Mouse (Mus musculus) forebrain, embryonic 13.5 days (tissue): ENCODE measurements around the gene Cops2. TPM values are rescaled to one million over a fixed set of nuclear protein-coding genes. Genes with fewer than 3 reads are reported as not detected.

Experiments used
- ATAC-seq: fragments of 200-750 bp; cut with Nextera tagmentation; 2 replicates; pipeline ENCODE4 v1.8.0; 2017
- H3K27ac ChIP-seq: fragments of 300-500 bp; sonication (generic); 2 replicates; pipeline ENCODE4 v1.5.1; 2015; ENCODE audit warnings: inconsistent platforms, mild to moderate bottlenecking, moderate library complexity
- H3K27me3 ChIP-seq: fragments of 300-500 bp; sonication (generic); 2 replicates; pipeline ENCODE4 v1.6.1; 2015; ENCODE audit warnings: mild to moderate bottlenecking, inconsistent platforms
- H3K36me3 ChIP-seq: fragments of 300-500 bp; sonication (generic); 2 replicates; pipeline ENCODE4 v1.6.1; 2015; ENCODE audit warnings: mild to moderate bottlenecking, inconsistent platforms; ENCODE audit not compliant: poor library complexity, severe bottlenecking
- H3K4me1 ChIP-seq: fragments of 300-500 bp; sonication (generic); 2 replicates; pipeline ENCODE4 v1.6.1; 2015; ENCODE audit warnings: inconsistent platforms
- H3K4me2 ChIP-seq: fragments of 300-500 bp; sonication (generic); 2 replicates; pipeline ENCODE4 v1.6.1; 2015; ENCODE audit warnings: inconsistent platforms, mild to moderate bottlenecking, moderate library complexity
- H3K4me3 ChIP-seq: fragments of 300-500 bp; sonication (generic); 2 replicates; pipeline ENCODE4 v1.5.1; 2015; ENCODE audit warnings: mild to moderate bottlenecking, inconsistent platforms
- H3K9ac ChIP-seq: fragments of 300-500 bp; sonication (generic); 2 replicates; pipeline ENCODE4 v1.6.1; 2015; ENCODE audit warnings: mild to moderate bottlenecking, inconsistent platforms
- H3K9me3 ChIP-seq: fragments of 300-500 bp; sonication (generic); replicated peaks from 2 replicates; pipeline ENCODE4 v1.6.1; 2016; ENCODE audit warnings: inconsistent platforms
- WGBS: fragments of 180-500 bp; shearing (Covaris S2); methylation state at CpG from one replicate; pipeline ENCODE4 v1.1.7; 2015; 5-methylcytosine and 5-hydroxymethylcytosine counted together
- polyA plus RNA-seq: library from polyadenylated mRNA; unstranded; fragments of >200 nt; fragmentation: Nextera tagmentation; extraction: Ambion mirVana; gene quantifications from 2 replicates; pipeline ENCODE4 v1.2.1, GENCODE M21; 2015

Cops2 gene
- polyA plus RNA-seq, 1 experiment from 2014 or later, result 69.9 TPM

GRCm38 (mm10) chr2:125866058-125866740 is 7.3 kb upstream of the Cops2 start:
- no peaks in the 10 kb centered on the region for H3K27me3 ChIP-seq
- H3K36me3 ChIP-seq, result 0 out of 2 replicates have a peak, but pooled peaks cover 4% of the 10 kb centered on the region
- no peaks in the 10 kb centered on the region for H3K9me3 ChIP-seq
- ATAC-seq, result peak; percentile 88
- H3K4me1 ChIP-seq, result peaks cover 15% of the 10 kb centered on the region
- H3K4me3 ChIP-seq, result peak overlapping the region; percentile 52
- WGBS, result 6% methylated on average over 23 of the region's 23 CpGs
- H3K4me2 ChIP-seq, result peak overlapping the region; percentile 72
- H3K27ac ChIP-seq, result peak overlapping the region; percentile 51; the same call in 1 of the 2 replicates
- peak overlapping the region; percentile 68 for H3K9ac ChIP-seq

GRCm38 (mm10) chr2:125865585-125865984 is 6.6 kb upstream of the Cops2 start:
- Histone ChIP-seq H3K9me3 (no peaks in the 10 kb centered on the region), H3K36me3 (0 out of 2 replicates have a peak, but pooled peaks cover 4% of the 10 kb centered on the region), H3K9ac (no peak overlapping the region), H3K4me3 (peak overlapping the region; percentile 52; the same call in 1 of the 2 replicates), H3K27ac (no peak overlapping the region), H3K27me3 (no peaks in the 10 kb centered on the region), H3K4me1 (peaks cover 15% of the 10 kb centered on the region), H3K4me2 (peak overlapping the region; percentile 72)
- 0 out of 2 replicates have a peak, but pooled peaks have one; percentile 29 for ATAC-seq

- Histone ChIP-seq H3K4me1 (peaks cover 18% of the 10 kb centered on the region), H3K9me3 (no peaks in the 10 kb centered on the region), H3K4me3 (no peak overlapping the region), H3K27me3 (no peaks in the 10 kb centered on the region), H3K27ac (no peak overlapping the region), H3K36me3 (0 out of 2 replicates have a peak, but pooled peaks cover 4% of the 10 kb centered on the region), H3K9ac (no peak overlapping the region), H3K4me2 (no peak overlapping the region)
- ATAC-seq, result no peak
- WGBS, result 93% methylated on average over 1 of the region's 1 CpGs
Observed at GRCm38 (mm10) chr2:125864551-125864950, 5.6 kb upstream of the Cops2 start.

- Histone ChIP-seq H3K9me3 (no peaks in the 10 kb centered on the region), H3K4me2 (no peak overlapping the region), H3K9ac (no peak overlapping the region), H3K36me3 (no peaks in the 10 kb centered on the region), H3K27ac (no peak overlapping the region), H3K4me1 (peaks cover 20% of the 10 kb centered on the region), H3K27me3 (no peaks in the 10 kb centered on the region), H3K4me3 (no peak overlapping the region)
- no peak for ATAC-seq
- 86% methylated on average over 3 of the region's 3 CpGs for WGBS
Observed at GRCm38 (mm10) chr2:125863799-125864198, 4.9 kb upstream of the Cops2 start.

GRCm38 (mm10) chr2:125857707-125858106 is 1.2 kb downstream of the Cops2 start:
- Histone ChIP-seq H3K4me2 (peak overlapping the region; percentile 77), H3K9me3 (no peaks in the 10 kb centered on the region), H3K36me3 (no peaks in the 10 kb centered on the region), H3K9ac (peak overlapping the region; percentile 99; the same call in 1 of the 2 replicates), H3K27ac (no peak overlapping the region), H3K27me3 (no peaks in the 10 kb centered on the region), H3K4me3 (peak overlapping the region; percentile 98), H3K4me1 (peaks cover 21% of the 10 kb centered on the region)
- ATAC-seq, result no peak
- WGBS, result 47% methylated on average over 3 of the region's 3 CpGs

GRCm38 (mm10) chr2:125851237-125851636 is 7.7 kb downstream of the Cops2 start:
- Histone ChIP-seq H3K4me3 (no peak overlapping the region), H3K9ac (no peak overlapping the region), H3K36me3 (peaks cover 18% of the 10 kb centered on the region), H3K9me3 (no peaks in the 10 kb centered on the region), H3K27ac (no peak overlapping the region), H3K4me1 (peaks cover 4% of the 10 kb centered on the region), H3K4me2 (no peak overlapping the region), H3K27me3 (no peaks in the 10 kb centered on the region)
- ATAC-seq, result no peak
- WGBS, result 80% methylated on average over 2 of the region's 2 CpGs

GRCm38 (mm10) chr2:125838708-125839284 is 20.1 kb downstream of the Cops2 start:
- no peak overlapping the region for H3K9ac ChIP-seq
- no peaks in the 10 kb centered on the region for H3K27me3 ChIP-seq
- no peak overlapping the region for H3K4me2 ChIP-seq
- H3K27ac ChIP-seq, result no peak overlapping the region
- peaks cover 72% of the 10 kb centered on the region for H3K36me3 ChIP-seq
- ATAC-seq, result no peak
- H3K4me1 ChIP-seq, result no peaks in the 10 kb centered on the region
- 78% methylated on average over 2 of the region's 2 CpGs for WGBS
- H3K9me3 ChIP-seq, result no peaks in the 10 kb centered on the region
- no peak overlapping the region for H3K4me3 ChIP-seq

GRCm38 (mm10) chr2:125838091-125838490 is 20.8 kb downstream of the Cops2 start:
- peaks cover 74% of the 10 kb centered on the region for H3K36me3 ChIP-seq
- 97% methylated on average over 7 of the region's 7 CpGs for WGBS
- no peak overlapping the region for H3K4me2 ChIP-seq
- ATAC-seq, result no peak
- no peaks in the 10 kb centered on the region for H3K27me3 ChIP-seq
- no peaks in the 10 kb centered on the region for H3K9me3 ChIP-seq
- H3K4me1 ChIP-seq, result no peaks in the 10 kb centered on the region
- H3K27ac ChIP-seq, result no peak overlapping the region
- H3K9ac ChIP-seq, result no peak overlapping the region
- H3K4me3 ChIP-seq, result no peak overlapping the region

- no peaks in the 10 kb centered on the region for H3K27me3 ChIP-seq
- H3K4me2 ChIP-seq, result no peak overlapping the region
- H3K9ac ChIP-seq, result no peak overlapping the region
- no peaks in the 10 kb centered on the region for H3K9me3 ChIP-seq
- H3K36me3 ChIP-seq, result peaks cover 41% of the 10 kb centered on the region
- WGBS, result 98% methylated on average over 2 of the region's 2 CpGs
- H3K4me3 ChIP-seq, result no peak overlapping the region
- no peak for ATAC-seq
- peaks cover 3% of the 10 kb centered on the region; the same call in 1 of the 2 replicates for H3K4me1 ChIP-seq
- H3K27ac ChIP-seq, result no peak overlapping the region
Observed at GRCm38 (mm10) chr2:125829924-125830323, 29.0 kb downstream of the Cops2 start.

GRCm38 (mm10) chr2:125827898-125828297 is 31.0 kb downstream of the Cops2 start:
- Histone ChIP-seq H3K36me3 (peaks cover 23% of the 10 kb centered on the region), H3K9me3 (no peaks in the 10 kb centered on the region), H3K27ac (no peak overlapping the region), H3K4me2 (no peak overlapping the region), H3K4me3 (no peak overlapping the region), H3K4me1 (peaks cover 3% of the 10 kb centered on the region; the same call in 1 of the 2 replicates), H3K27me3 (no peaks in the 10 kb centered on the region), H3K9ac (no peak overlapping the region)
- WGBS, result 90% methylated on average over 4 of the region's 4 CpGs
- no peak for ATAC-seq

GRCm38 (mm10) chr2:125826201-125826600 is 32.7 kb downstream of the Cops2 start:
- H3K4me2 ChIP-seq, result no peak overlapping the region
- H3K9ac ChIP-seq, result no peak overlapping the region
- H3K27ac ChIP-seq, result no peak overlapping the region
- no peaks in the 10 kb centered on the region for H3K9me3 ChIP-seq
- no peaks in the 10 kb centered on the region for H3K27me3 ChIP-seq
- no peak overlapping the region for H3K4me3 ChIP-seq
- WGBS, result 27% methylated on average over 4 of the region's 4 CpGs
- peaks cover 7% of the 10 kb centered on the region for H3K36me3 ChIP-seq
- ATAC-seq, result no peak
- peaks cover 3% of the 10 kb centered on the region; the same call in 1 of the 2 replicates for H3K4me1 ChIP-seq

- 88% methylated on average over 4 of the region's 4 CpGs for WGBS
- H3K27ac ChIP-seq, result no peak overlapping the region
- H3K9ac ChIP-seq, result no peak overlapping the region
Observed at GRCm38 (mm10) chr2:125820397-125820796, 38.5 kb downstream of the Cops2 start.

More at GRCm38 (mm10) chr2:125820397-125820796, 38.5 kb downstream of the Cops2 start:
- no peak for ATAC-seq
- H3K27me3 ChIP-seq, result no peaks in the 10 kb centered on the region
- no peak overlapping the region for H3K4me3 ChIP-seq
- H3K36me3 ChIP-seq, result no peaks in the 10 kb centered on the region
- no peaks in the 10 kb centered on the region for H3K9me3 ChIP-seq
- no peak overlapping the region for H3K4me2 ChIP-seq
- H3K4me1 ChIP-seq, result no peaks in the 10 kb centered on the region
